Mouse (Mus musculus) MN1 (cell line): ENCODE measurements around the gene Mfsd6.
A peak's percentile ranks its signal among the peaks of the same experiment; 100 is the strongest.

Experiments used
- DNase-seq: peaks from one replicate; pipeline ENCODE4 v3.0.0-alpha.2; 2016; ENCODE audit warnings: low spot score

Gene Mfsd6

GRCm38 (mm10) chr1:52727056-52727900 is at the start of gene Mfsd6:
Gene Mfsd6, minus strand, starts transcription at chr1:52727462.
- peak; percentile 44 for DNase-seq

GRCm38 (mm10) chr1:52765176-52766111 is 38.2 kb upstream of the Mfsd6 start:
- DNase-seq, result no peak

GRCm38 (mm10) chr1:52763894-52764809 is 36.9 kb upstream of the Mfsd6 start:
- DNase-seq, result no peak

- no peak for DNase-seq
These were observed 30.9 kb upstream of the Mfsd6 start for GRCm38 (mm10) chr1:52758174-52758573.

GRCm38 (mm10) chr1:52754331-52754730 is 27.1 kb upstream of the Mfsd6 start:
- DNase-seq, result no peak

GRCm38 (mm10) chr1:52753828-52754227 is 26.6 kb upstream of the Mfsd6 start:
- no peak for DNase-seq

- no peak for DNase-seq
These were observed 25.4 kb upstream of the Mfsd6 start for GRCm38 (mm10) chr1:52752706-52753105.

GRCm38 (mm10) chr1:52751634-52752033 is 24.4 kb upstream of the Mfsd6 start:
- DNase-seq, result no peak

GRCm38 (mm10) chr1:52749978-52750377 is 22.7 kb upstream of the Mfsd6 start:
- no peak for DNase-seq

GRCm38 (mm10) chr1:52748260-52748659 is 21.0 kb upstream of the Mfsd6 start:
- DNase-seq, result peak; percentile 51

- no peak for DNase-seq
These were observed 15.3 kb upstream of the Mfsd6 start for GRCm38 (mm10) chr1:52742567-52742966.

- no peak for DNase-seq
These were observed 6.9 kb upstream of the Mfsd6 start for GRCm38 (mm10) chr1:52734208-52734607.

- DNase-seq, result no peak
These were observed 3.0 kb upstream of the Mfsd6 start for GRCm38 (mm10) chr1:52730258-52730657.

- no peak for DNase-seq
These were observed 1.7 kb upstream of the Mfsd6 start for GRCm38 (mm10) chr1:52728857-52729489.

GRCm38 (mm10) chr1:52726371-52727055 is 749 bp downstream of the Mfsd6 start:
- DNase-seq, result peak; percentile 62

- no peak for DNase-seq
These were observed 4.7 kb downstream of the Mfsd6 start for GRCm38 (mm10) chr1:52722586-52722985.

GRCm38 (mm10) chr1:52719096-52719495 is 8.2 kb downstream of the Mfsd6 start:
- DNase-seq, result no peak

- peak; percentile 14 for DNase-seq
These were observed 9.1 kb downstream of the Mfsd6 start for GRCm38 (mm10) chr1:52718068-52718748.

GRCm38 (mm10) chr1:52714451-52714850 is 12.8 kb downstream of the Mfsd6 start:
- no peak for DNase-seq

- no peak for DNase-seq
These were observed 13.2 kb downstream of the Mfsd6 start for GRCm38 (mm10) chr1:52714021-52714420.
